Mouse (Mus musculus): ENCODE results near the gene Ldb1. TPM values are rescaled to one million over a fixed set of nuclear protein-coding genes. Genes with fewer than 3 reads are reported as not detected.

Gene Ldb1
- polyA plus RNA-seq, 1 experiment from 2014 or later: 103 TPM

DNA sequence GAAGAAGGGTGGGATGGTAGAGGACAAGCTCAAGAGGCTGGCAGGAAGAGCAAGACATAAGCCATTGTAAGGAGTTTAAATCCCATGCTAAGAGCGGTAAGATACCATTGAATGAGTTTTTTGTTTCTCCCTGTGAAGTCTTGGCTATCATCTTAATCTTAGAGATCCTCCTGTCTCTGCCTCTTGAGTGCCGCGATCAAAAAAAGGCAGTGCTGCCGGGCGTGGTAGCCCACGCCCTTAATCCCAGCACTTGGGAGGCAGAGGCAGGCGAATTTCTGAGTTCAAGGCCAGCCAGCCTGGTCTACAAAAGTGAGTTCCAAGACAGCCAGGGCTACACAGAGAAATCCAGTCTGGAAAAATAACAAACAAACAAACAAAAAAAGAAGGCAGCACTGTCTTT, 13.5 kb upstream of the Ldb1 start:
- WGBS: 98% methylated on average over 7 of the region's 7 CpGs
- H3K27ac ChIP-seq: no peak overlapping the region
- ATAC-seq (ENCODE audit: insufficient number of reproducible peaks, low FRiP score, low TSS enrichment, low read depth): no peak
- peak overlapping the region; percentile 63; the same call in 1 of the 2 replicates for H3K4me2 ChIP-seq
- H3K4me1 ChIP-seq: peaks cover 25% of the 10 kb centered on the region; the same call in 1 of the 2 replicates
- no peaks in the 10 kb centered on the region for H3K27me3 ChIP-seq
- no peaks in the 10 kb centered on the region for H3K9me3 ChIP-seq
- H3K36me3 ChIP-seq: peaks cover 22% of the 10 kb centered on the region
- peak overlapping the region; percentile 98; the same call in 1 of the 2 replicates for H3K4me3 ChIP-seq
- no peak overlapping the region for H3K9ac ChIP-seq

GRCm38 (mm10) chr19:46056947-46057607, 12.1 kb upstream of the Ldb1 start:
- under 1% methylated on average over 30 of the region's 42 CpGs for WGBS

DNA sequence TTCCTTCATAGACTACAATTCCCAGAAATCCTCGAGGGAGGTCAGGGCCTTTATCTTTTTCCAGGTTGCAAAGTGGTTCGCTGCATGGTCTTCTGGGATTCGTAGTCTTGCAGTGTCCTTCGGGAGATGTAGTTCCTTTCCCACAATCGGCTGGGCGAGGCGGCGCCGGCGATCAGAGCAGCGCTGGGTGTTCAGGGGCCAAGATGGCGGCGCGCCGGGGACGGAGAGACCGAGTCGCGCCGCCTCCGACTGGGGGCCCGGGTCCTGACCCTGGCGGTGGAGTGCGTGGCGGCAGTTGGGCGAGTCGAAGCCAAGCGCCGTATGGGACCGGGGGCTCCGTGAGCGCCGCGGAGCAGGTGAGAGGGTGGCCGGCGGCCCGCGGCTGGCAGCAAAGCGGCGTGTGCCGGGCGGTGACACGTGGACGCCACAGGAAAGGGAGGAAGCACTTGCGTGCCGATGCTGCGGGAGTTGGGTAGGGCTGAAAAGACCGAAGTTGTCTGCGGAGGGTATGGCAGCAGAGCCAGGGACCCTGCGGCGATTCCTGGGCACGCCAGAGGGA, 11.5 kb upstream of the Ldb1 start:
- Histone ChIP-seq H3K27ac (peak overlapping the region; percentile 97), H3K4me1 (peaks cover 25% of the 10 kb centered on the region; the same call in 1 of the 2 replicates), H3K36me3 (peaks cover 2% of the 10 kb centered on the region; the same call in 1 of the 2 replicates), H3K27me3 (no peaks in the 10 kb centered on the region), H3K9me3 (no peaks in the 10 kb centered on the region), H3K9ac (peak overlapping the region; percentile 76), H3K4me2 (peak overlapping the region; percentile 63), H3K4me3 (peak overlapping the region; percentile 98)
- ATAC-seq (ENCODE audit: insufficient number of reproducible peaks, low FRiP score, low TSS enrichment, low read depth): peak; percentile 90
- under 1% methylated on average over 52 of the region's 52 CpGs for WGBS

More at GRCm38 (mm10) chr19:46056947-46057607, 12.1 kb upstream of the Ldb1 start:
- H3K9ac ChIP-seq: peak overlapping the region; percentile 76
- H3K4me2 ChIP-seq: peak overlapping the region; percentile 63
- H3K4me3 ChIP-seq: peak overlapping the region; percentile 98
- H3K9me3 ChIP-seq: no peaks in the 10 kb centered on the region
- H3K27ac ChIP-seq: peak overlapping the region; percentile 97
- no peaks in the 10 kb centered on the region for H3K27me3 ChIP-seq
- H3K36me3 ChIP-seq: peaks cover 8% of the 10 kb centered on the region
- peaks cover 25% of the 10 kb centered on the region; the same call in 1 of the 2 replicates for H3K4me1 ChIP-seq
- ATAC-seq (ENCODE audit: insufficient number of reproducible peaks, low FRiP score, low TSS enrichment, low read depth): peak; percentile 78

GRCm38 (mm10) chr19:46055752-46056387, 10.9 kb upstream of the Ldb1 start:
- H3K9ac ChIP-seq: 0 out of 2 replicates have a peak overlapping the region, but pooled peaks have one; percentile 20
- H3K9me3 ChIP-seq: no peaks in the 10 kb centered on the region
- peak overlapping the region; percentile 44 for H3K4me2 ChIP-seq
- H3K4me3 ChIP-seq: peak overlapping the region; percentile 98
- WGBS: under 1% methylated on average over 11 of the region's 11 CpGs
- peak overlapping the region; percentile 97 for H3K27ac ChIP-seq
- ATAC-seq (ENCODE audit: insufficient number of reproducible peaks, low FRiP score, low TSS enrichment, low read depth): peak; percentile 68
- H3K27me3 ChIP-seq: no peaks in the 10 kb centered on the region
- H3K4me1 ChIP-seq: peaks cover 25% of the 10 kb centered on the region; the same call in 1 of the 2 replicates
- H3K36me3 ChIP-seq: no peaks in the 10 kb centered on the region

GRCm38 (mm10) chr19:46050462-46050861, 5.4 kb upstream of the Ldb1 start:
- Histone ChIP-seq H3K4me3 (no peak overlapping the region), H3K27me3 (no peaks in the 10 kb centered on the region), H3K36me3 (no peaks in the 10 kb centered on the region), H3K9me3 (no peaks in the 10 kb centered on the region), H3K9ac (no peak overlapping the region), H3K4me1 (peaks cover 13% of the 10 kb centered on the region), H3K4me2 (no peak overlapping the region), H3K27ac (no peak overlapping the region)
- no peak for ATAC-seq (ENCODE audit: insufficient number of reproducible peaks, low FRiP score, low TSS enrichment, low read depth)
- WGBS: 64% methylated on average over 2 of the region's 2 CpGs

DNA sequence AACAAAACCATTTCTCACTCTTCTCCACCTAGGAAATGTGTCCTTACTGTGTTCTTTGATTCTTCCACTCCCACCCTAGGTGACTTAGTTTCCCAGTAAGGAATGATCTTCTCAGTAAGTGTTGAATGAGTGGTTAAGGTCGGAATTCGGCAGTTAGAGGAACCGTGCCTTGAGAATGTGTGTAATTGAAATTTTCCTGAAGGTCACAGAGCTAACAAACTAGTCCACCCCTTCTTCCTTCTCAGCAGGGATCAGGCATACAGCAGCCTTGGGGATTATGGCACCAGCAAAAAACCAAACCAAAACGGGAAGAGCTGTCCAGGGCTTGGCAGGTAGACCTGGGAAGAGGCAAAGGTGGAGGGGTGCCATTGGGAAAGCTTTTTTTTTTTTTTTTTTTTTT, 4.1 kb upstream of the Ldb1 start:
- no peak overlapping the region for H3K9ac ChIP-seq
- peaks cover 16% of the 10 kb centered on the region for H3K4me1 ChIP-seq
- no peak for ATAC-seq (ENCODE audit: insufficient number of reproducible peaks, low FRiP score, low TSS enrichment, low read depth)
- no peaks in the 10 kb centered on the region for H3K27me3 ChIP-seq
- no peak overlapping the region for H3K27ac ChIP-seq
- no peak overlapping the region for H3K4me2 ChIP-seq
- H3K9me3 ChIP-seq: no peaks in the 10 kb centered on the region
- 61% methylated on average over 4 of the region's 4 CpGs for WGBS
- H3K36me3 ChIP-seq: no peaks in the 10 kb centered on the region
- no peak overlapping the region for H3K4me3 ChIP-seq

DNA sequence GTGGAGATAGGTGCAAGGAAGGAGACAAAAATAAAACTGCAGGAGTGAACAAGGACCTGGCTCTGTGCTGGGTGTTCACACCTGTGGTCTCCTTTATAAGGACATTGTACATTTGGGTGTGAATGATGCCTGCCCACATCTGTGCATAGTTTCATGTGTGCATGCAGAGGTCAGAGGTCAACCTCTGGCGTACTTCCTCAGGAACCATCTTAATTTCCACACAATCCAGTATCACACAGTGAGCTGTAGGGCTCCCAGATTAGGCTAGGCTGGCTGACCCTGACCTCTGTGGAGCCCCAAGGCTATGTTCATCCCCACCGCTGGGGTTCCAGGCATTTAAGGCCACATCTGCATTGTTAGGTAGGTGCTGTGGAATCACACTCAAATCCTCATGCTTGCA, 2.4 kb upstream of the Ldb1 start:
- Histone ChIP-seq H3K4me2 (no peak overlapping the region), H3K9ac (no peak overlapping the region), H3K27me3 (no peaks in the 10 kb centered on the region), H3K9me3 (no peaks in the 10 kb centered on the region), H3K27ac (no peak overlapping the region), H3K4me1 (peaks cover 33% of the 10 kb centered on the region), H3K36me3 (no peaks in the 10 kb centered on the region), H3K4me3 (no peak overlapping the region)
- ATAC-seq (ENCODE audit: insufficient number of reproducible peaks, low FRiP score, low TSS enrichment, low read depth): no peak
- 38% methylated on average over 2 of the region's 2 CpGs for WGBS

DNA sequence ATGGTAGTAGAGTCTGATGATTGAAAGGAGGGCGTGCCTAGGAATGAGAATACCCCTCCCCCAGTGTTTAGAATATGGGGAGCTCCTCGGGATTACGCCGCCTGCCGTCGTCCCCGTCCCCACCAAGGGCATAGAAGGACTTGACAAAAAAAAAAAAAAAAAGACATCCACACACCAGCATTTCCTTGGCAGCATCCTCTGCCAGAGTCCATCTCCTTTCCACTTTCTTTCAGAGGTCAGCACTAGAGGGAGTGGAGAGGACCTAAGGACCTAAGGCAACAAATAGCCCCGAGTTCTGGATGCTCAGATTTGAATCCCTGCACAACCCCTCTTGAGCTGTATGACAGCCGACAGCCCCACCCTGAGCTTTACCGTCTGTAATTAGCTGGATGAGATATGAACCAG, 1.6 kb upstream of the Ldb1 start:
- no peak for ATAC-seq (ENCODE audit: insufficient number of reproducible peaks, low FRiP score, low TSS enrichment, low read depth)
- no peaks in the 10 kb centered on the region for H3K36me3 ChIP-seq
- H3K27me3 ChIP-seq: no peaks in the 10 kb centered on the region
- peak overlapping the region; percentile 82 for H3K4me2 ChIP-seq
- H3K4me3 ChIP-seq: peak overlapping the region; percentile 96; the same call in 1 of the 2 replicates
- peak overlapping the region; percentile 99 for H3K27ac ChIP-seq
- peaks cover 41% of the 10 kb centered on the region for H3K4me1 ChIP-seq
- 9% methylated on average over 10 of the region's 10 CpGs for WGBS
- no peaks in the 10 kb centered on the region for H3K9me3 ChIP-seq
- H3K9ac ChIP-seq: no peak overlapping the region

DNA sequence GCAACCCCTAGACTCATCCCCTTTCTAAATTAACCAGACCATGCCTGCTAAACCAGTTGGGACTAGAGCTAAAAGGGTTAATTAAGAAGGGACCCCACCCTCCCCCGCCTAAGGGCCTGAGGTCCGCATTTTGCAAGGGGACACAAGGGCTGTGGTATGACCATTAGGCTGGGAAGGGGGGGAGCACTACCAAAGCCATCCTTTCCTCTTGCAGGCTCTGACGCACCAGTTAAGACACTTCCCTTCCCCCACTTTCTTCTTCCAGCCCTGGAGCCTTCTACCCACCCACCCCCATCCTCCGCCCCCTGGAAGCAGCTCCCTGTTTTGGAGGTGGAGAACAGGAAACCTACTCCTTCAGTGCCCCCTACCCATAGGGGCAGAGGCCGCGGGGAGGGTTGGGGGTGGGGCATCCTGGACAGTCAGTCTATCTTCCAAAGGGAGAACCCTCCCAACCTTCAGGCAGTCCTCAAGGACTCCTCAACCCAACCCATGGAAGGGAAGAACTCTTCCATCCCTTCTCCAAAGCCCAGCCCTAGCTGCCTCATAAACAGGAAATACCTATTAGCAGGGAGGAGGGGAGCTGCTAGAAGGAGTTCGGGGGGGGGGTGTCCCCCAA, 790 bp upstream of the Ldb1 start:
- peak; percentile 36 for ATAC-seq (ENCODE audit: insufficient number of reproducible peaks, low FRiP score, low TSS enrichment, low read depth)
- peak overlapping the region; percentile 82 for H3K4me2 ChIP-seq
- no peaks in the 10 kb centered on the region for H3K9me3 ChIP-seq
- no peaks in the 10 kb centered on the region for H3K36me3 ChIP-seq
- H3K27ac ChIP-seq: peak overlapping the region; percentile 99
- H3K4me1 ChIP-seq: peaks cover 49% of the 10 kb centered on the region
- no peaks in the 10 kb centered on the region for H3K27me3 ChIP-seq
- peak overlapping the region; percentile 96 for H3K4me3 ChIP-seq
- WGBS: under 1% methylated on average over 7 of the region's 7 CpGs
- H3K9ac ChIP-seq: peak overlapping the region; percentile 97

DNA sequence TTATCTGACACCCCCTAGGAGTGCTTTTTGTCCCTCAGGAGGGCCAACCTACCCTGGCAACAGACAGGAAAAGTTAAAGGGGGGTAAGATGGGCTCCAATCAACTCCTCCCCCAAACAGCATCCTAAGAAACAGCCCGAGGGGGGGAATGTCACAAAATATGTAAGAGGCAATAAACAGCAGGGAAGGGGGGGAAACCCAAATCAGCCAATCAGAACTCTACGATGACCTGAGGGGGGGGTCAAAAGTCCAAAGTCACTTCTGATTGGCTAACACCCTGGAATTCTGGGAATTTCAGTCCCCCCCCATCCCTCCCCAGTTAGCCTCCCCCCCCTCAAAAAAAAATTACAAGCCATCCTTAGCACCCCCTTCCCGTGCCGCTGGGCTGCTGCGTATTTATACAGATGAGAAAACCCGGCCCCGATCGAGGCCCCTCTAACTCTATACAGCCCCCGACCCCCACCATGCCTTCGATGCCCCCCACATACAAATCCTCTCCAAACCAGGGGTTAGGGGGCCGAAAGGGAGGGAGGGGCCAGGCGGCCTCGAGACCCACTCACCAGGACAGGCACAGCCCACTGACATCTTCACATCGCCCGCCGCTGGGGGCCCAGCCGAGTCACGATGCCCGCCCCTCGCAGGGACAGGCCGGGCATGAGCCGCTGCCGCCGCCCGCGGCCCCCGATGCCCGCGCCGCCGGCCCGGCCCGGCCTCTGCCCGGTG, 582 bp downstream of the Ldb1 start, which contains the start of gene Pprc1:
TSS of gene Pprc1 (plus strand) at position 616 of the 722 bp plus-strand sequence.
- peak; percentile 8; the same call in 1 of the 2 replicates for ATAC-seq (ENCODE audit: insufficient number of reproducible peaks, low FRiP score, low TSS enrichment, low read depth)
- Histone ChIP-seq H3K9me3 (no peaks in the 10 kb centered on the region), H3K4me2 (peak within 1 kb of the TSS; percentile 82), H3K4me3 (peak within 1 kb of the TSS; percentile 96), H3K36me3 (no peaks in the 10 kb centered on the region), H3K9ac (peak within 1 kb of the TSS; percentile 97), H3K27me3 (no peaks in the 10 kb centered on the region), H3K27ac (peak within 1 kb of the TSS; percentile 99), H3K4me1 (peaks cover 61% of the 10 kb centered on the region)
- WGBS: under 1% methylated on average over 32 of the region's 34 CpGs

DNA sequence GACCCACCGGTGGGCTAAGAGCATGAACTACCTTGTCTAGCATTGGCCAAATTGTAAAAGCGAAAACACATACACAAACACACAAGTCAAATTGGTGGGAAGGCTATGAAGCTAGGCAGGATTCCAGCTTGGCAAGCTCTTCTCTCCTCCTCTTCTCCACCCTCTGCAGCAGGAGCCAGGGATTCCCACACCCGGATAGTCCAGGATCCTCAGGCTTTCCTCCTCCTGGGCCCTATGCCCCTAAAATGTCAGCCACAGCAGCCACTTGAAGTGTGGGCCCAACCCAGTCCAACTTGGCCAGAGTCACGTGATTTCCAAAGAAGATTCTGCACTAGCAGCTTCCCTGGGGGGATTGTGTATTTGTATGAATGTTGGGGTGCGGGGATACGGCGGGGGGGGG, 1.6 kb downstream of the Ldb1 start:
- H3K27ac ChIP-seq: peak overlapping the region; percentile 99
- peaks cover 62% of the 10 kb centered on the region for H3K4me1 ChIP-seq
- peak overlapping the region; percentile 96 for H3K4me3 ChIP-seq
- 53% methylated on average over 7 of the region's 7 CpGs for WGBS
- H3K4me2 ChIP-seq: peak overlapping the region; percentile 82
- no peak for ATAC-seq (ENCODE audit: insufficient number of reproducible peaks, low FRiP score, low TSS enrichment, low read depth)
- H3K9ac ChIP-seq: no peak overlapping the region
- no peaks in the 10 kb centered on the region for H3K36me3 ChIP-seq
- no peaks in the 10 kb centered on the region for H3K9me3 ChIP-seq
- no peaks in the 10 kb centered on the region for H3K27me3 ChIP-seq
